In the genomic region with DNA sequence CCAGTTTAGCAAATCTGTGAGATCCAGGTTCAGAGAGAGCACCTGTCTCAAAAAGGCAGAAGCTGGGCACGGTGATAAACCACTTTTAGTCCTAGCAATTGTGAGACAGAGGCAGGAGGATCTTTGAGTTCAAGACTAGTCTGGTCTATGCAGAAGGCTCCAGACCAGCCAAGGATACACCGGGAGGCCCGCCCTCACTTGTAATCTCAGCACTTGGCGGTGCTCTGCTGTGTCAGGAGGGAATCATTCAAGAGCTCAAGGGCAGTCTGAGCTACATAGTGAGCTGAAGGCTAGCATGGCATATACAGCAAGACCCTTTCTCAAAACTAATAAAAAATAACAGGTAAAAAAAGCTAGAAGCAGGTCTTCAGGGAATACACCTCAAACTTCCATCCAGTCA, we compare ENCODE assay signal across 15 mouse cellular contexts.
"Had no signal": no experiment of that assay in that cellular context is flagged by ENCODE, and none has a peak within 500 bp of the region (broad histone marks: within the 10 kb centered on the region; RNA-seq: fewer than 3 reads in every experiment).

No protein-coding gene starts in this region.

- ATAC-seq: midbrain, embryonic 13.5 days; midbrain, embryonic 15.5 days had no signal

- H3K27me3 ChIP-seq: megakaryocyte, embryonic 14.5 days; midbrain, embryonic 13.5 days; midbrain, embryonic 15.5 days; neural tube, embryonic 12.5 days; stomach, embryonic 15.5 days had no signal

- H3K27ac ChIP-seq: macrophage; midbrain, embryonic 13.5 days; midbrain, embryonic 15.5 days; neural tube, embryonic 12.5 days; stomach, embryonic 15.5 days; stomach, postnatal 0 days had no signal

- H3K4me3 ChIP-seq: megakaryocyte, embryonic 14.5 days; midbrain, embryonic 13.5 days; midbrain, embryonic 15.5 days; neural tube, embryonic 12.5 days; stomach, embryonic 15.5 days had no signal

- H3K4me2 ChIP-seq: lung, embryonic 14.5 days; midbrain, embryonic 11.5 days; midbrain, embryonic 13.5 days; midbrain, embryonic 15.5 days; neural tube, embryonic 12.5 days; stomach, embryonic 15.5 days had no signal

- DNase-seq: lung, adult 18-20 months; lung, embryonic 14.5 days; lung, postnatal 10 days; lung, postnatal 36 days; right cerebral cortex, postnatal 14 days; thymus, postnatal 14 days; thymus, postnatal 36 days had no signal

- H3K36me3 ChIP-seq: midbrain, embryonic 13.5 days; midbrain, embryonic 15.5 days; neural tube, embryonic 12.5 days; stomach, embryonic 15.5 days had no signal

- H3K9me3 ChIP-seq: megakaryocyte, embryonic 14.5 days; midbrain, embryonic 13.5 days; midbrain, embryonic 15.5 days; neural tube, embryonic 12.5 days; stomach, embryonic 15.5 days had no signal

- H3K4me1 ChIP-seq: midbrain, embryonic 13.5 days; midbrain, embryonic 15.5 days; neural tube, embryonic 12.5 days; stomach, embryonic 15.5 days had no signal

- H3K9ac ChIP-seq: lung, embryonic 14.5 days; midbrain, embryonic 13.5 days; midbrain, embryonic 15.5 days; neural tube, embryonic 12.5 days; stomach, embryonic 15.5 days had no signal
